Mouse (Mus musculus) liver, embryonic 14.5 days (tissue): ENCODE results near the gene Sntn. TPM values are rescaled to one million over a fixed set of nuclear protein-coding genes. Genes with fewer than 3 reads are reported as not detected.

Experiments
- ATAC-seq: fragments of 200-750 bp; cut with Nextera tagmentation; 2 replicates; pipeline ENCODE4 v1.8.0; 2017; ENCODE audit warnings: moderate number of reproducible peaks, mild to moderate bottlenecking, moderate library complexity; ENCODE audit not compliant: insufficient read depth
- DNase-seq, 3 experiments: peaks; one replicate each; pipeline ENCODE4 v3.0.0-alpha.2; 2012 to 2013; ENCODE audit warnings: low read depth in 3 of 3, low spot score in 3 of 3
- H3K27ac ChIP-seq: fragments of 300-500 bp; sonication (generic); 2 replicates; pipeline ENCODE4 v1.5.1; 2014; ENCODE audit warnings: moderate library complexity, mild to moderate bottlenecking, control low read depth, inconsistent platforms
- H3K27me3 ChIP-seq: fragments of 300-500 bp; sonication (generic); 2 replicates; pipeline ENCODE4 v1.6.1; 2014; ENCODE audit warnings: mild to moderate bottlenecking, low read length, moderate library complexity; ENCODE audit not compliant: control insufficient read depth, insufficient read depth
- H3K36me3 ChIP-seq: fragments of 300-500 bp; sonication (generic); replicated peaks from 2 replicates; pipeline ENCODE4 v1.6.1; 2014; ENCODE audit warnings: low read depth; ENCODE audit not compliant: control insufficient read depth, insufficient read depth
- H3K4me1 ChIP-seq, 2 experiments: fragments of 200-500 bp in 1 of 2; fragments of 300-500 bp in 1 of 2; sonication (generic) in 1 of 2; replicated peaks; 2 replicates each; pipeline ENCODE4 v1.6.1; 2012 to 2014; ENCODE audit warnings: antibody characterized with exemption in 1 of 2, inconsistent platforms in 1 of 2, low read length in 1 of 2; ENCODE audit not compliant: control insufficient read depth in 2 of 2, insufficient read depth in 2 of 2
- H3K4me2 ChIP-seq: fragments of 300-500 bp; sonication (generic); 2 replicates; pipeline ENCODE4 v1.6.1; 2014; ENCODE audit warnings: low read depth, mild to moderate bottlenecking, control low read depth, moderate library complexity
- H3K4me3 ChIP-seq, 2 experiments: fragments of 200-500 bp in 1 of 2; fragments of 300-500 bp in 1 of 2; sonication (generic) in 1 of 2; 2 replicates each; pipeline ENCODE4 v1.5.1; 2012 to 2014; ENCODE audit warnings: low read depth in 2 of 2, low read length in 2 of 2, mild to moderate bottlenecking in 2 of 2, control low read depth in 1 of 2, inconsistent platforms in 1 of 2, moderate library complexity in 1 of 2; ENCODE audit not compliant: insufficient read depth in 1 of 2
- H3K9ac ChIP-seq: fragments of 300-500 bp; sonication (generic); replicated peaks from 2 replicates; pipeline ENCODE4 v1.6.1; 2014; ENCODE audit warnings: mild to moderate bottlenecking, control low read depth, moderate library complexity
- H3K9me3 ChIP-seq: fragments of 300-500 bp; sonication (generic); 2 replicates; pipeline ENCODE4 v1.6.1; 2016; ENCODE audit warnings: low read length, mixed read lengths; ENCODE audit not compliant: control insufficient read depth
- CTCF ChIP-seq: IDR thresholded peaks from 2 replicates; pipeline ENCODE4 v1.5.1; 2016; ENCODE audit warnings: antibody characterized with exemption, low read depth, control low read depth
- EP300 ChIP-seq: IDR thresholded peaks from 2 replicates; pipeline ENCODE4 v1.6.1; 2016; ENCODE audit warnings: antibody characterized with exemption, low read depth
- WGBS: fragments of 180-500 bp; shearing (Covaris S2); extraction: QIAGEN DNeasy Blood & Tissue Kit; methylation state at CpG from one replicate; pipeline ENCODE4 v1.1.7; 2014; ENCODE audit not compliant: insufficient replicate concordance; 5-methylcytosine and 5-hydroxymethylcytosine counted together
- polyA plus RNA-seq, 2 experiments: library from polyadenylated mRNA; depleted of rRNA in 1 of 2; stranded (reverse) in 1 of 2; unstranded in 1 of 2; fragments of >200 nt; fragmentation: Nextera tagmentation in 1 of 2; extraction: Ambion mirVana in 1 of 2; gene quantifications; 2 replicates each; pipeline versions ENCODE4 v1.2.1 to v1.2.3; 2012 to 2014

Gene Sntn
- polyA plus RNA-seq (2012; rRNA removed), result not detected in 2 replicates
- not detected in 2 replicates for polyA plus RNA-seq (2014; fragmentation: Nextera tagmentation; extraction: Ambion mirVana)

DNA sequence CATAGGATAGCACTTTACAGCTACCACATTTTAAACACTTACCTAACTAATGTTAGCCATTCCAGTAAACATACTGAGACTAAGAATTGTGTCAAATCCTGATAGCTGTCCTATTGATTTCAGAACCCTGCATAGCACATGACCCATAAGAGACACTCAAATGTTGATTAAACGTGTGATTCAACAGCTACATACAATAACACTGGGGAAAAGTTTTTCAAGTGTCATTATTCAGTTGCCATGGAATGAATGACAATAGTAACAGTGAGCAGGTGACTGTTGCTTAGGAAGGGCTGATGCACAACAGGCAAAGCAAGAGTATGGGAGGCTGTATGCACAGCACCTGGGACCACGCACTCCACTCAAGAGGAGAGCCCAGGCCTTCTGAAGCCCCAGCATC lies at the start of gene Sntn:
Sntn (plus strand) TSS at position 301 of the 400 bp plus-strand sequence.
- WGBS, result 68% methylated on average over 2 of the region's 2 CpGs
- H3K27ac ChIP-seq, result no peak within 1 kb of the TSS
- H3K36me3 ChIP-seq, result no peaks in the 10 kb centered on the region
- no peaks in the 10 kb centered on the region for H3K27me3 ChIP-seq
- H3K9ac ChIP-seq, result no peak within 1 kb of the TSS
- H3K4me2 ChIP-seq, result no peak within 1 kb of the TSS
- H3K9me3 ChIP-seq, result no peaks in the 10 kb centered on the region
- H3K4me1 ChIP-seq, result no peaks in the 10 kb centered on the region
- ATAC-seq, result no peak
- TF ChIP-seq EP300 (no peak), CTCF (no peak)
- H3K4me3 ChIP-seq, result no peak within 1 kb of the TSS
- DNase-seq, result no peak

DNA sequence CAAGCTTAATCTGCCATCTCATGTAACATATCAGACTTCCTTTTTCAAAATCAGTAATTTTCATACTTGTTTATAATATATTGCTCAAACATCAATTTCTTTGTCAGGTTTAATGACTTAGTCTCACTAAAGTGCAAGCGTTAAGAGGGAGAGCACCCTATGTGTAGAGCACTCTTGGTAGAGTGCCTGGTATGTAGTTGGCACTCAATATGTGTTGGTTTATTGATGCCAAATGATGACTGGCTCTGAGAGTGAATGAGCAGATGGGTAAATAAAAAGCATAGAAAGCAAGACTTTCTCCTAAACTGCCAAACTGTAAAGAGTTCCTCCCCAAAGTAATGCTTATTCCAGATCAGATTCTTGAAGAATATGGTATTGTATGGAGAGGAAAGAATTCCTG lies 20.8 kb upstream of the Sntn start:
- TF ChIP-seq EP300 (no peak), CTCF (no peak)
- no peak overlapping the region for H3K4me3 ChIP-seq
- ATAC-seq, result no peak
- DNase-seq, result no peak
- H3K4me2 ChIP-seq, result no peak overlapping the region
- no peaks in the 10 kb centered on the region for H3K27me3 ChIP-seq
- WGBS, result 68% methylated on average over 1 of the region's 1 CpGs
- H3K9me3 ChIP-seq, result no peaks in the 10 kb centered on the region
- H3K4me1 ChIP-seq, result no peaks in the 10 kb centered on the region
- H3K27ac ChIP-seq, result no peak overlapping the region
- H3K9ac ChIP-seq, result no peak overlapping the region
- no peaks in the 10 kb centered on the region for H3K36me3 ChIP-seq

DNA sequence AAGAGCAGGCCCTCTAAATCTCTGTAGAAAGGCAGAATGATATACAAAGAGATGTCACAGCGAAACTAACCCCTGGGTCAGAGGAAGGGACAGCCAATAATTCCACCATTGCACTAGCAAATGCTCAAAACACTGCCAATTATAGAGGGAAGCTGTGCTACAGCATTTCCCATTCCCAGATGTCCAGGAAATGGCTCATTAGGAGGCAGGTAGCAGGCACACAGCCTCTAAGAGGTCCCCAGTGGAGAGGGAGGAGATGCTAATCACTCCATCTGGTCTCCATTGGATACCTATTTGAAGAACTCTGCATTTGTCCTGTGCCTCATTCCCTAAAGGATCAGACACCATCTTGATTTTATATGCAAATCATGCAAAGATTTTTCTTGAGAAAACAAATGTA lies 19.6 kb upstream of the Sntn start:
- WGBS, result 28% methylated on average over 1 of the region's 1 CpGs
- H3K36me3 ChIP-seq, result no peaks in the 10 kb centered on the region
- DNase-seq, result no peak
- no peaks in the 10 kb centered on the region for H3K9me3 ChIP-seq
- no peaks in the 10 kb centered on the region for H3K4me1 ChIP-seq
- H3K9ac ChIP-seq, result no peak overlapping the region
- no peak overlapping the region for H3K4me3 ChIP-seq
- H3K4me2 ChIP-seq, result no peak overlapping the region
- H3K27ac ChIP-seq, result no peak overlapping the region
- ATAC-seq, result no peak
- TF ChIP-seq CTCF (no peak), EP300 (no peak)
- no peaks in the 10 kb centered on the region for H3K27me3 ChIP-seq

DNA sequence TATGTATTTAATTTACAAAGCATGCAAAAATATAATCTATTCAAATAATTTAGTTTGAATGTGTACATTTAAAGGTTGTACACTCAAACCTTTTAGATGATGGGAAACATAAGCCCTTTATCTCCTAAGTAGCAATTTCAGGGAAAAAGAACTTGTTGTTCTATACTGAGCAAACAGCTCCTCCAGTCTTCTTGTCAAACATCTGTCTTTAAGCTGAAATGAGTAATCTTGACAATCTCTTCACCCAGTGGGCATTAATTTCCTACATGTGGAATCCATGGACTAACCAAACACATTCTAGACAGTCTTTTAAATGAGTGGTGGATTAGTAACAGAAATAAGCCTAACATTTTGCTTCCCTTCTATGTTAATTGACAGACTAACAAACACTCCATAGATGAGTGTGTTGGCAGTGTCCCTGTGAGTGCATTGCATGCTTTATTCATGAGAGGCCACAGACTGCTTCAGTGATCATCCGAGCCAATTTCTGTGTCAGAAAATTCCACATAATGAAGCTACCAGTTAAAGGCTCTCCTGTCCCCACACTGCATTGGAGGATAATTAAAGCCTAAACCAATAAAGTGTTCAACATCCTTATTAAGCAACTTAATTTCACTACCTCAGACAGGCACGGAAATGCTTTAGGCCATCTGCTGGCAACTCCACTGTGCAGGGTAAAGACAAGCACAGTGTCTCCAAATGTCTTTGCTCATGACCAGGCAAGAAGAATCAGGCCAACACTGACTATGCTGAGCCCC lies 19.0 kb upstream of the Sntn start:
- Histone ChIP-seq H3K9me3 (no peaks in the 10 kb centered on the region), H3K36me3 (no peaks in the 10 kb centered on the region), H3K27ac (no peak overlapping the region), H3K4me1 (no peaks in the 10 kb centered on the region), H3K27me3 (no peaks in the 10 kb centered on the region), H3K9ac (no peak overlapping the region), H3K4me3 (no peak overlapping the region), H3K4me2 (no peak overlapping the region)
- DNase-seq (no peak), ATAC-seq (no peak)
- no peak for TF ChIP-seq CTCF
- WGBS, result 59% methylated on average over 2 of the region's 2 CpGs

DNA sequence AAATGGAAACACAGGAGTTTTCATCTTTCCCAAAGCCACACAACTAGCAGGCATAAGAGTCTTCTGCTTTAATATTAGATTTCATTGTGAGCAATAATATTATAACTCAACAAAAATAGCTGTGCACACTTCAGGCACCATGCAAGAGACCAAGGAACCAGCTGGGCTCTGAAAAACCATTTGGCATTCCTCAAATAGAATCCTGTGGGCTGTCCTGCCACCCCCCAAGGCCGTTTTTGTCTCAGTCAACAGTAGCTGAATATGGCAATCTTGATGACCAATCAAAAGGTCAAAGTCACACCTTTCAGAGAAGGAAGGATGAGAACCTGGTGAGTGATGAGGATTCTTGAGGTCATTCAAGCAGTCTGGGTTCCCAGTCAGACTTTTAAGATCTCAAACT lies 16.0 kb downstream of the Sntn start:
- no peak for TF ChIP-seq EP300
- TF ChIP-seq CTCF, result no peak
- Histone ChIP-seq H3K4me1 (no peaks in the 10 kb centered on the region), H3K4me2 (no peak overlapping the region), H3K36me3 (no peaks in the 10 kb centered on the region), H3K27ac (no peak overlapping the region), H3K9me3 (no peaks in the 10 kb centered on the region), H3K4me3 (no peak overlapping the region), H3K27me3 (no peaks in the 10 kb centered on the region), H3K9ac (no peak overlapping the region)
- 32% methylated on average over 1 of the region's 1 CpGs for WGBS
- DNase-seq (no peak), ATAC-seq (no peak)
